Mouse (Mus musculus): ENCODE measurements around the gene Svs1.
"Not testable (repeated sequence)": the region's sequence is repeated elsewhere in the genome, so short reads cannot be mapped to it uniquely, and the experiment has no call there.

Svs1 gene

GRCm38 (mm10) chr6:48986444-48986990 lies at the start of gene Svs1:
Gene Svs1 (plus strand): TSS chr6:48986861.
- DNase-seq (ENCODE audit: low spot score in 2 of 2): no peak

DNA sequence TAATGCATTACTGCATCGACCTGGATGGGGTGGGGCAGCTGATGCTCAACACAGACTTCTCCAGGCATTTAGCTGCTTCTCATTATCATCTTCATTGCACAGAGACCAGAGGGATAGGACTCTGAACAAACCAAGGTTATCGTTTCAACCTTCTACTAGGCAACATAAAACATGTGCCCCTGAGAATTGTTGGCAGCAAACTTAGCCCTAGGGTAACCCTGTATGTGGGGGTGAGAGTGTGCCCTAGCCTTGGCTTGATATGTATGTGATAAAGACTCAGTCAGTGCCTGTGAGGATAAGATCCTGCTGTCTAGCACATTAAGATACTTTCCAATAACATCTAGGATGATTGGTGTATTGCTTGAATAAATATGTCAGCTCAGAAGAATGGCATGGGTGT lies 37.1 kb upstream of the Svs1 start:
- no peak for DNase-seq (ENCODE audit: low spot score in 2 of 2)

DNA sequence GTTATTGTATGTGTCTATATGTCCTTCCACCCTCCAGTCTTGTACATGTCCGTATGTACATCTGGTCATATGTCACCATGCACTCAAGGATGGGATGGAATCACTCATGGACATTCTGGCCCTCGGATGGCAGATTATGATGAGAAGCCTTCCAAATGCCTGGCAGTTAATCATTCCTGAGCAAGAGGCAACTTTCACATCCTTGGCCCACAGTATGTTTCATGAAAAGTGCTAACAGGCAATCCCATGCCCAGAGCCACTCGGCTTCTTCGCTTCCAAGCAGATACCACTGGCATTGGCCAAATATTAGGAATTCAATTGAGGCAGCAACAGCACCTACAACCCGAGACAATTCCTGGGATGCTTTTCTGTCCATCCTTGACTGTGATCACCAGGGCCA lies 36.0 kb upstream of the Svs1 start:
- no peak for DNase-seq (ENCODE audit: low spot score in 2 of 2)

- no peak for DNase-seq (ENCODE audit: low spot score in 2 of 2)
Measured at GRCm38 (mm10) chr6:48951630-48952029, 35.0 kb upstream of the Svs1 start.

GRCm38 (mm10) chr6:48953220-48953619 lies 33.4 kb upstream of the Svs1 start:
- DNase-seq (ENCODE audit: low spot score in 2 of 2): no peak

- DNase-seq (ENCODE audit: low spot score in 2 of 2): no peak
Measured at GRCm38 (mm10) chr6:48954211-48954610, 32.5 kb upstream of the Svs1 start.

- DNase-seq (ENCODE audit: low spot score in 2 of 2): peak in 1 of 2 experiments; percentile 19
Measured at GRCm38 (mm10) chr6:48954946-48955345, 31.7 kb upstream of the Svs1 start.

- no peak for DNase-seq (ENCODE audit: low spot score in 2 of 2)
Measured at GRCm38 (mm10) chr6:48956785-48957184, 29.9 kb upstream of the Svs1 start.

DNA sequence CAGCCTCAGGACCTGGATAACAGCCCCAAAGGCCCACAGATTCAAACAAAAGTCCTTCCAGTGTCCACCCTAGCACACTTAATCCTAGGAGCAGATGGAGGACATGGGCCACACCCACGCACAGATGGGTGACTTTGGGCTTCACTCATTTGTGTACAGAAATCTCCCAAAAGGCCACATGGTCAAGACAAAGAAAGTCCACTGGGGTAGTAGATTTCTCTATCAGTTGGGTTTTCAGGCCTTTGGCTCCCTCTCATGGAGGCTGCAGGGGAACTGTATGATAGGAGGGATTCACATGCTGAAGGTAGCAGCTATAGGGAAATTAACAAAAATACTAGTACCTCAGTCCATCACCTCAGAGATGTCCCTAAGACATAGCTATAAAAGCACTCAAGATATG lies 28.6 kb upstream of the Svs1 start:
- DNase-seq (ENCODE audit: low spot score in 2 of 2): no peak

DNA sequence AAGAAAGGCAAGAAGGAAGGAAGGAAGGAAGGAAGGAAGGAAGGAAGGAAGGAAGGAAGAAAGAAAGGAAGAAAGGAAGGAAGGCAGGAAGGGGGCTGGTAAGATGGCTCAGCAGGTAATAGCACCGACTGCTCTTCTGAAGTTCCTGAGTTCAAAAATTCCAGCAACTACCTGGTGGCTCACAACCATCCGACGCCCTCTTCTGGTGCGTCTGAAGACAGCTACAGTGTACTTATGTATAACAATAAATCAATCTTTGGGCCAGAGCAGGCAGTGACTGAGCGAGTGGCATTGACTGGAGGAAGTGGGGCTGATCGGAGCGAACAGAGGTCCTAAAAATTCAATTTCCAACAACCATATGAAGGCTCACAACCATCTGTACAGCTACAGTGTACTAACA lies 27.5 kb upstream of the Svs1 start:
- not testable (repeated sequence) for DNase-seq (ENCODE audit: low spot score in 2 of 2)

DNA sequence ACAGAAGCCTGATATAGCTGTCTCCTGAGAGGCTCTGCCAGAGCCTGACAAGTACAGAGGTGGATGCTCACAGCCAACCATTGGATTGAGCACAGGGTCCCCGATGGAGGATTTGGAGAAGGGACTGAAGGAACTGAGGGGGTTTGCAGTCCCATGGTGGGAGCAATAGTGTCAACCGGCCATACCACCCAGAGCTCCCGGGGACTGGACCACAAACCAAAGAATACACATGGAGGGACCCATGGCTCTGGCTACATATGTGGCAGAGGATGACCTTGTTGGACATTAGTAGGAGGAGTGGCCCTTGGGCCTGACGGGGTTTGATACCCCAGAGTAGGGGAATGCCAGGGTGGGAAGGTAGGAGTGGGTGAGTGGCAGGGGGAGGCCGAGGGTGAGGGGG lies 20.0 kb upstream of the Svs1 start:
- DNase-seq (ENCODE audit: low spot score in 2 of 2): not testable (repeated sequence)

- DNase-seq (ENCODE audit: low spot score in 2 of 2): no peak
Measured at GRCm38 (mm10) chr6:48967868-48968267, 18.8 kb upstream of the Svs1 start.

GRCm38 (mm10) chr6:48974663-48975062 lies 12.0 kb upstream of the Svs1 start, which contains the start of gene Doxl2:
Gene Doxl2 (plus strand): TSS chr6:48974963.
- DNase-seq (ENCODE audit: low spot score in 2 of 2): no peak

DNA sequence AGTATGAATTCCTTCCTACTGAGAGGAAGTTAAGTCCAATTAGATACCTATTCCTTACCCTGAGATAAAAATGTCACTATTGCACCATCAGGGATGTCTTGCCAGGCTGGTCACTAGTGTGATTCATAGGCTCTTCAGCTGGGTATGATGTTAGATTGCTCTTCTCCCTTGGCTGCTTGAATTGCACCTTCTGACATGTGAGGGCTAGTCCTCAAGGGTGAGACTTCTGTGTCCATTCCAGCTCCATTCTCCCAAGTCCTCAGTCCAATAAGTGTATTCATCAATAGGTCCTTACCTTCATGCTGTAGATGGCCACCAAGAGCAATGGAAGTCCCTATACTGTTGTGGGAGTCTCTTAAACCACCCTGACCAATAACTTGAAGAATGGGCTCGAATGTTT lies 7.0 kb upstream of the Svs1 start:
- DNase-seq (ENCODE audit: low spot score in 2 of 2): no peak

GRCm38 (mm10) chr6:48982305-48982704 lies 4.4 kb upstream of the Svs1 start:
- no peak for DNase-seq (ENCODE audit: low spot score in 2 of 2)

DNA sequence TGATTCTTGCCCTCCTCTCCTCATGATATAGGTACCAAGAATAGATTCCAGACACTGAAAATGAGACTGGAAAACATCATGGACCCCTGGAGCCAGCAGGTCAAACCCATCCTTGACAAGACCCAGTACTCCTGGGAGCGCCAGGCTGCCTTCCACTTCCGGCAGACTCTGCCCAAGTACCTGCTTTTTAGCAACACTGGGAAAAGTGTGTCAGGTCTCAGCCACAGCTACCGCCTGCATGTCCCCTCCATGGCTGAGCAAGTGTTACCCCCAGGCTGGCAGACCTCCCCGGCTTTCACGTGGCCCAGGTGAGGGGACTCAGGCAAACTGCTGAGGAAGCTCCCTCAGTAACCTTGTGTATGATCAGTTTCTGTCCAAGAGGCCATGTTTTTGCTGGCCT lies 3.3 kb downstream of the Svs1 start:
- DNase-seq (ENCODE audit: low spot score in 2 of 2): no peak

DNA sequence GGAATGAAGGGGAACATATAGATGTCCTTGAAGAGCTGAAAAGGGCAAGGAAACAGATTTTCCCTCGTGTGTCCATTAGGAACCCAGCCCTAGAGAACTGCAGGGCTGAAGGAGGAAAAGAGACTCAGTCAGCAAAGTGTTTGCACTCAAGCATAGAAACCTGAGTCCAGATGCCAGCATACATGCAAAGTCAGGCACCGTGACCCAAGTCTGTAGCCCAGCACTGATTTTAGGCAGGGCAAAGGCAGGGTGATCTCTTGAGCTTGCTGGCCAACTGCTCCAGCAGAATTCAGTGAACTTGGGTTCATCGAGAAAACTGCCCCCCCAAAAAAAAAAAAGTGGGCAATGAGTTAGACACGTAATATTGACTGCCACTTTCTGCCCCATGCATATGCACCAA lies 5.3 kb downstream of the Svs1 start:
- DNase-seq (ENCODE audit: low spot score in 2 of 2): no peak

DNA sequence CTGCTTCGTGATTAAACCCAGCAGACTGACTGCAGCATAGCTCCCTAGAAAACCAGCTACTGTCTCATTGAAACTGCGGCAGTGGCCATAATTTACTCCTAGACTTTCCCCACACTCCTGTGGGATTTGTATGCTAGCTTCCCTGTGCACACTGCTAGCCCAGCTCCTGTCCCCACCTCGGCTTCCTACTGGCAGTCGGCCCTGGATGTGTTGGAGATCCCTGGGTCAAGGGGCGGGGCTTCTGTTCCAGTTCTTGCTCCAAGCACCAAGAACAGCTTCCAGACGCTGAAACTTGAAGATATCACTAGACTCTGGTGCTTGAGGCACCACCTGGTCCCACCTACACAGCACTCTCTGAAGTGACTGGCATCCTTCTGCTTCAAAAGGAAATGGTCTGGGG lies 11.5 kb downstream of the Svs1 start:
- no peak for DNase-seq (ENCODE audit: low spot score in 2 of 2)

GRCm38 (mm10) chr6:48998796-48999195 lies 12.1 kb downstream of the Svs1 start:
- DNase-seq (ENCODE audit: low spot score in 2 of 2): no peak

- no peak for DNase-seq (ENCODE audit: low spot score in 2 of 2)
Measured at GRCm38 (mm10) chr6:49003381-49003780, 16.7 kb downstream of the Svs1 start.

DNA sequence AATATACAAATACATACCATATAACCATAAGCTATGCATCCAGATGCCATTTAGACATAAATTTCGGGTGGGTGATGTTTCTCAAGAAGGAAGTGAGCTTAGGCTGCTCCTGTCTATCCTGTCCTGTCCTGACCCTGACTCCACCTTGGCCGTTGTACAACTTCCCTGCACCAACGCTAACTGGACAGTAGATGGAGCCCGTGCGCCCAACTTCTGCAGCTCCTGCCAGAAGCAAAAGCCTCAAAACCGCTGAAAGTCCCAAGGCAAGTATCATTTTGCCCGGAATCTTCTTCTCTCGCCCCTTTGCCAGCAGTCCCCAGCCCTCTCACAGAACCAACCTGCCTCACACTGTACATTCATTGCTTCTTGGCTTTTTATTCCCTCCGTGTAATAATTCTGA lies 21.3 kb downstream of the Svs1 start:
- peak; percentile 32 to 72 for DNase-seq (ENCODE audit: low spot score in 2 of 2)

DNA sequence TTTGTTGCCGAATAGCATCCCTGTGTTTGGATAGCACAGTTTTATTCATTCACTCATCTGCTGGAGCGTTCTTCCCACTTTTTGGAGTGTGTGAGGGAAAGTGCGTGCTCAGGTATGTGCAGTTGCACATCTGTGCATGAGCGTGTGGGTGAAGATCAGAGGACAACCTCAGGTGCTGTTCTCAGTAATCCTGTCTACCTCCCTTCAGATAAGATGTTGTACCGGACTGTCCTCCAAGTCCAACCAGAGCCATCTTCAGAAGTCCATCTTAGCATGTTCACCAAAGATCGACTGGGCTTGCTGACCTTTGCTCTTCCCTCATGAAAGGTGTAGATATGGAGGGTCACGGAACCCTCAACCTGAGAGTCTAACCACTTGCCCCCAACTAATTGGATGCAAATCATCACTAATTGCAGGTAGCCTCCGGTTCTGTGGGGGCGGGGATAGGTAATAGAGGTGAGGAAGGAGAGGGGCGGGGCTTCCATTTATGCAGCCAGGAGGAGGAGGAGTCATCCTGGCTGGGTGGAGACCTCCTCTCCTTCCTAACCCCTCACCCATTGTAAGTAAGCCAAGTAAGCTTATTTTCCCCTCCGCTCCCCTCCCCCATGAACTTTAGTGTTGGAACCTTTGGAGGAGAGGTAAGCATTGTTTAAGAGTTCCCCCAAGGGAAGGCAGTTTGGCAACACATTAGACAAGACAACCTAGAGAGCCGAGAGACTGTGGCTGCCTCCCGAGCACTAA lies 21.9 kb downstream of the Svs1 start:
- no peak for DNase-seq (ENCODE audit: low spot score in 2 of 2)

- DNase-seq (ENCODE audit: low spot score in 2 of 2): no peak
Measured at GRCm38 (mm10) chr6:49009161-49009555, 22.5 kb downstream of the Svs1 start.

DNA sequence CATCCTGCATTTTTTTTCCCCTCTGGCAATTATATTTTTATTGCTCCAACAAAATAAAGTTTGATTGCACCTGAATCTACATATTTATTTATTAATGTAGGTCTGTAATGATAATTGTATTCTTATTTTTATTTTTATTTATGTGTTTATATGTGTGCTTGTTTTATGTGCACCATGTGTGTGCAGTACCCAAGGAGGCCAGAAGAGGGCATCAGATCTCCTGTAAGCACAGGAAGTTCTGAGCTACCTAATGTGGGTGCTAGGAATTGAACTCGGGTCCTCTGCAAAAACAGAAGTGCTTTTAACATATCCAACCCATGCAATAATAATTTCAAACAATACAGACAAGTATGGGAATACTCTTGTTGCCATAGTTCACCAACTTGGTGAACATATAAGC lies 23.0 kb downstream of the Svs1 start:
- no peak for DNase-seq (ENCODE audit: low spot score in 2 of 2)
